Mouse (Mus musculus) liver, embryonic 11.5 days (tissue): Measurements from ENCODE around the gene Tmem266. TPM values are rescaled to one million over a fixed set of nuclear protein-coding genes. Genes with fewer than 3 reads are reported as not detected.
A peak's percentile ranks its signal among the peaks of the same experiment; 100 is the strongest.

Experiments
- ATAC-seq: fragments of 200-750 bp; cut with Nextera tagmentation; replicated peaks from 2 replicates; pipeline ENCODE4 v1.8.0; 2017; ENCODE audit warnings: moderate number of reproducible peaks, mild to moderate bottlenecking, moderate TSS enrichment, moderate library complexity; ENCODE audit not compliant: low FRiP score
- DNase-seq: peaks from one replicate; pipeline ENCODE4 v3.0.0-alpha.2; 2017; ENCODE audit warnings: low spot score
- H3K27ac ChIP-seq: fragments of 300-500 bp; sonication (generic); 2 replicates; pipeline ENCODE4 v1.5.1; 2014; ENCODE audit warnings: mild to moderate bottlenecking, low read depth, low read length, control low read depth
- H3K27me3 ChIP-seq: fragments of 300-500 bp; sonication (generic); replicated peaks from 2 replicates; pipeline ENCODE4 v1.6.1; 2014; ENCODE audit warnings: low read length, mixed read lengths; ENCODE audit not compliant: control insufficient read depth, insufficient read depth
- H3K36me3 ChIP-seq: fragments of 300-500 bp; sonication (generic); 2 replicates; pipeline ENCODE4 v1.6.1; 2014; ENCODE audit warnings: mild to moderate bottlenecking, low read length, moderate library complexity, mixed read lengths; ENCODE audit not compliant: control insufficient read depth, insufficient read depth
- H3K4me1 ChIP-seq: fragments of 300-500 bp; sonication (generic); replicated peaks from 2 replicates; pipeline ENCODE4 v1.6.1; 2014; ENCODE audit warnings: low read length, mixed read lengths; ENCODE audit not compliant: control insufficient read depth, insufficient read depth
- H3K4me2 ChIP-seq: fragments of 300-500 bp; sonication (generic); 2 replicates; pipeline ENCODE4 v1.6.1; 2014; ENCODE audit warnings: mild to moderate bottlenecking, control low read depth, moderate library complexity
- H3K4me3 ChIP-seq: fragments of 300-500 bp; sonication (generic); 2 replicates; pipeline ENCODE4 v1.5.1; 2014; ENCODE audit warnings: low read depth, low read length, control low read depth
- H3K9ac ChIP-seq: fragments of 300-500 bp; sonication (generic); 2 replicates; pipeline ENCODE4 v1.6.1; 2014; ENCODE audit warnings: low read depth, low read length, control low read depth
- H3K9me3 ChIP-seq: fragments of 300-500 bp; sonication (generic); 2 replicates; pipeline ENCODE4 v1.6.1; 2016; ENCODE audit warnings: low read length, inconsistent platforms, mixed read lengths; ENCODE audit not compliant: control insufficient read depth
- WGBS: fragments of 180-500 bp; shearing (Covaris S2); extraction: QIAGEN DNeasy Blood & Tissue Kit; methylation state at CpG from one replicate; pipeline ENCODE4 v1.1.7; 2014; 5-methylcytosine and 5-hydroxymethylcytosine counted together
- polyA plus RNA-seq: library from polyadenylated mRNA; unstranded; fragments of >200 nt; fragmentation: Nextera tagmentation; extraction: Ambion mirVana; gene quantifications from 2 replicates; pipeline ENCODE4 v1.2.1, GENCODE M21; 2014

Gene Tmem266
- polyA plus RNA-seq, 1 experiment from 2014 or later, result not detected

- no peaks in the 10 kb centered on the region for H3K27me3 ChIP-seq
- no peak overlapping the region for H3K4me3 ChIP-seq
- DNase-seq (no peak), ATAC-seq (no peak)
- H3K4me2 ChIP-seq, result no peak overlapping the region
- 65% methylated on average over 7 of the region's 7 CpGs for WGBS
- no peak overlapping the region for H3K27ac ChIP-seq
- no peaks in the 10 kb centered on the region for H3K9me3 ChIP-seq
- H3K9ac ChIP-seq, result no peak overlapping the region
- H3K4me1 ChIP-seq, result no peaks in the 10 kb centered on the region
- no peaks in the 10 kb centered on the region for H3K36me3 ChIP-seq
Observed at GRCm38 (mm10) chr9:55371908-55372307, 45.2 kb downstream of the Tmem266 start.

- Histone ChIP-seq H3K27ac (no peak overlapping the region), H3K4me1 (no peaks in the 10 kb centered on the region), H3K9me3 (no peaks in the 10 kb centered on the region), H3K36me3 (no peaks in the 10 kb centered on the region), H3K4me2 (no peak overlapping the region), H3K27me3 (no peaks in the 10 kb centered on the region), H3K9ac (no peak overlapping the region), H3K4me3 (no peak overlapping the region)
- ATAC-seq, result no peak
- WGBS, result 77% methylated on average over 10 of the region's 10 CpGs
- DNase-seq, result no peak
Observed at GRCm38 (mm10) chr9:55377603-55378250, 51.0 kb downstream of the Tmem266 start.

- Histone ChIP-seq H3K36me3 (no peaks in the 10 kb centered on the region), H3K4me3 (no peak overlapping the region), H3K4me1 (no peaks in the 10 kb centered on the region), H3K9ac (no peak overlapping the region), H3K27ac (no peak overlapping the region), H3K4me2 (no peak overlapping the region), H3K9me3 (no peaks in the 10 kb centered on the region), H3K27me3 (0 out of 2 replicates have a peak, but pooled peaks cover 2% of the 10 kb centered on the region)
- WGBS, result 81% methylated on average over 4 of the region's 4 CpGs
- no peak for ATAC-seq
- no peak for DNase-seq
Observed at GRCm38 (mm10) chr9:55381456-55381855, 54.7 kb downstream of the Tmem266 start.

- Histone ChIP-seq H3K9me3 (no peaks in the 10 kb centered on the region), H3K36me3 (no peaks in the 10 kb centered on the region), H3K4me2 (no peak overlapping the region), H3K27me3 (0 out of 2 replicates have a peak, but pooled peaks cover 2% of the 10 kb centered on the region), H3K9ac (no peak overlapping the region), H3K27ac (no peak overlapping the region), H3K4me3 (no peak overlapping the region), H3K4me1 (no peaks in the 10 kb centered on the region)
- WGBS, result 26% methylated on average over 5 of the region's 5 CpGs
- DNase-seq (no peak), ATAC-seq (no peak)
Observed at GRCm38 (mm10) chr9:55382441-55382840, 55.7 kb downstream of the Tmem266 start.

- no peak overlapping the region for H3K4me2 ChIP-seq
Observed at GRCm38 (mm10) chr9:55386117-55386516, 59.4 kb downstream of the Tmem266 start.

GRCm38 (mm10) chr9:55387862-55388505 is 61.3 kb downstream of the Tmem266 start:
- Histone ChIP-seq H3K9ac (no peak overlapping the region), H3K36me3 (no peaks in the 10 kb centered on the region), H3K27ac (no peak overlapping the region), H3K4me2 (no peak overlapping the region), H3K4me1 (no peaks in the 10 kb centered on the region), H3K4me3 (no peak overlapping the region), H3K9me3 (no peaks in the 10 kb centered on the region), H3K27me3 (0 out of 2 replicates have a peak, but pooled peaks cover 2% of the 10 kb centered on the region)
- DNase-seq (no peak), ATAC-seq (no peak)
- 65% methylated on average over 14 of the region's 14 CpGs for WGBS

More at GRCm38 (mm10) chr9:55386117-55386516, 59.4 kb downstream of the Tmem266 start:
- Histone ChIP-seq H3K27ac (no peak overlapping the region), H3K4me3 (no peak overlapping the region), H3K36me3 (no peaks in the 10 kb centered on the region), H3K4me1 (no peaks in the 10 kb centered on the region), H3K9ac (no peak overlapping the region), H3K9me3 (no peaks in the 10 kb centered on the region), H3K27me3 (0 out of 2 replicates have a peak, but pooled peaks cover 2% of the 10 kb centered on the region)
- no peak for ATAC-seq
- 84% methylated on average over 4 of the region's 4 CpGs for WGBS
- no peak for DNase-seq

GRCm38 (mm10) chr9:55391909-55392658 is 65.4 kb downstream of the Tmem266 start:
- no peaks in the 10 kb centered on the region for H3K4me1 ChIP-seq
- no peaks in the 10 kb centered on the region for H3K27me3 ChIP-seq
- ATAC-seq (no peak), DNase-seq (peak; percentile 71)
- no peak overlapping the region for H3K27ac ChIP-seq
- no peaks in the 10 kb centered on the region for H3K9me3 ChIP-seq
- no peaks in the 10 kb centered on the region for H3K36me3 ChIP-seq
- WGBS, result 30% methylated on average over 17 of the region's 17 CpGs
- no peak overlapping the region for H3K4me2 ChIP-seq
- H3K4me3 ChIP-seq, result no peak overlapping the region
- H3K9ac ChIP-seq, result no peak overlapping the region

- DNase-seq, result no peak
- Histone ChIP-seq H3K27me3 (no peaks in the 10 kb centered on the region), H3K9me3 (no peaks in the 10 kb centered on the region), H3K4me3 (no peak overlapping the region), H3K4me2 (no peak overlapping the region), H3K36me3 (no peaks in the 10 kb centered on the region), H3K27ac (no peak overlapping the region), H3K9ac (no peak overlapping the region), H3K4me1 (no peaks in the 10 kb centered on the region)
- WGBS, result 40% methylated on average over 1 of the region's 1 CpGs
- ATAC-seq, result no peak
Observed at GRCm38 (mm10) chr9:55395650-55396049, 68.9 kb downstream of the Tmem266 start.
